Mouse (Mus musculus) liver, adult 2 months (tissue): ENCODE data around the gene Srp14.

Experiments used
- CTCF ChIP-seq: fragments of 200-500 bp; IDR thresholded peaks from 2 replicates; pipeline ENCODE4 v1.5.1; 2011; ENCODE audit warnings: low read depth, low read length, control low read depth
- POLR2A ChIP-seq: fragments of 200-500 bp; IDR thresholded peaks from 2 replicates; pipeline ENCODE4 v1.6.1; 2011; ENCODE audit warnings: low read length, control low read depth; ENCODE audit not compliant: insufficient read depth; ENCODE audit errors: extremely low read depth

DNA sequence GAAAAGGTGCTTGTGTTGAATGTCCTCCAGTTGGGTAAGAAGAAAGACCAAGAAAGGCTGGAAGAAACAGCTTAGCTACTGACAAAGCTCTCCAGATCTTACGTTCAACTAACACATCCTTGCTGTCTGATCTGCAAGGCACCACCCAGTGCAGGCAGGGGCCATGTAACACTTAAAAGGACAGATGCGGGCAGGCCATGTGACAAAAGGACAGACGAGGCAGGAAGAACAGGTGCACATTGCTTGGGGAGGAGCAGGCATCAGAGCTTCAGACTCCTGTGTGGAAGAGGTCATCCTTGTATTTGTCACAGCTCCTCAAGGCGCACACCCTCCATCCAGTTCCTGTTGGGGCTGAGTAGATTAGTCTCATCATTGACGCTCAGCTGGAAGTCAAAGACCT, 3.5 kb upstream of the Srp14 start:
- TF ChIP-seq CTCF (no peak), POLR2A (no peak)
